Mouse (Mus musculus): ENCODE measurements around the gene Sh3glb2. TPM values are rescaled to one million over a fixed set of nuclear protein-coding genes. Genes with fewer than 3 reads are reported as not detected.

The Sh3glb2 gene
- total RNA-seq, 1 experiment from 2014 or later = 31.5 TPM

DNA sequence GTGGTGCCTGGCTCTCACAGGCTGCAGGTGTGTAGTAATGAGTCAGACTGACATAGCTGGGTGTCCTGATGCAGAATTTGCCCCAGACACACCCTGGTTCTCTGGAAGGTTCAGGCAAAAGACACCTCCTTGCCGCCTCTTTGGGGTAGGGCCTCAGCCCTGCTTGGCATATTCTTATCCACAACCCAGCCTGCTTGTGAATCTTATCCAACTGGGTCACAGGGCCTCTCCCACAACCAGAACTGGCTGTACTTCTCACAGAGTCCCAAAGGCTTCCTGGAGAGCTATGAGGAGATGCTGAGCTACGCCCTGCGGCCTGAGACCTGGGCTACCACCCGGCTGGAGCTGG lies 22.2 kb upstream of the Sh3glb2 start:
- ATAC-seq (replicated peaks; ENCODE audit: low read depth, poor library complexity, severe bottlenecking) = no peak

DNA sequence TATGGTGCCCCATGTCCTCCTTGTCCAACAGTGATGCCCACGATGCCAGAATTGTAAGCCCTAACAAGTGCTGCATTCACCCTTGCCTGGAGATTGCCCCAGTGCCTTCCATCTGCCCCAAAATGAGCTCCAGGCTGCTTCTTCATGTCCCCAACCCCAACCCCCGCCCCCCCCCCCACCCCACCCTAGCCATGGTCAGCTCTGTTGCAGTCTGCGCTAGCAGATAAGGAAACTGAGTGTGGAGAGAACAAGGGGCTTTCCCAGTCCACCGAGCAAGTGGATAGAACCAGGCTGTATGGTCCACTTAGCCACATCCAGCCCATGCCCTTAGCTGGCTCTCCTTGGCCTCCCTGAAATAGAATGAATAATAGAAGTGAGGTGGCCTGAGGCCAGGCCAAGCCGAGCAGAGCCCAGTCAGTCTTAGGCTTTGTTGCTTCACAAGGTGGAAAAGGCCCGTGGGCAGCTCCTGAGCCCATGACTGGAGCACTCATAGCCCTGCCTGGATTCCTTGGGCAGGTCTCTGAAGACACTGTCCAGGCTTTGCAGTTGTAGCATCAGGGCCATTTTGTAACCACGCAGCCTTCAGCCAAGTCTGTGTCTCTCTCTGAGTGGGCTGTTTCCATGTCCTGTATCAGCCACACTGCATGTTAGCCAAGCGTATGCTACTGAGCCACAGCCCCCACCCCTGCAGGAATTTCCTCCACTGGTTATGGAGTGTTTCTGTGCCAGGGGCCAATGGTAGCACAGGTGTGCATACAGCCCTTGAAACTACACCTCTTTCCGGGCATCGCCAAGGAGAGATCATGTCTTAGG lies 21.6 kb upstream of the Sh3glb2 start:
- no peak for ATAC-seq (replicated peaks; ENCODE audit: low read depth, poor library complexity, severe bottlenecking)

DNA sequence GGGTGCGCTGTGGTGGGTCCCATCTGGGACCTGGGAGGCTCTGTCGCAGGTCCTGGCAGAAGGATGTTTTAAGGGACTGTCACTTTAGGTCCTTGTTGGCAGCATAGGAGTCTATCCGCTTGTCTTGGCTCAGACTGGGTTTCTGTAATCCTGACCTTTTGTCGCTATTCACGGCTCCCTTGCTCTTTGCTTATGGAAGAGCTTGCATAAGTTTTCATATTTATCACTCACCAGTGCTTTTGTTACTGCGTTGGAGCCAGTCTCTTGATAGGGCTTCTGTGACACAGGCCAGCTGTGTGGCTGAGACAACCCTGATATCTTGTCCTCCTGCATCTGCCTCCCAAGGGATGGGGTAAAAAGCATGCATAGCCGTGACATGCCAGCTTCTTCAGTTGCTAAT lies 20.2 kb upstream of the Sh3glb2 start:
- no peak for ATAC-seq (replicated peaks; ENCODE audit: low read depth, poor library complexity, severe bottlenecking)

DNA sequence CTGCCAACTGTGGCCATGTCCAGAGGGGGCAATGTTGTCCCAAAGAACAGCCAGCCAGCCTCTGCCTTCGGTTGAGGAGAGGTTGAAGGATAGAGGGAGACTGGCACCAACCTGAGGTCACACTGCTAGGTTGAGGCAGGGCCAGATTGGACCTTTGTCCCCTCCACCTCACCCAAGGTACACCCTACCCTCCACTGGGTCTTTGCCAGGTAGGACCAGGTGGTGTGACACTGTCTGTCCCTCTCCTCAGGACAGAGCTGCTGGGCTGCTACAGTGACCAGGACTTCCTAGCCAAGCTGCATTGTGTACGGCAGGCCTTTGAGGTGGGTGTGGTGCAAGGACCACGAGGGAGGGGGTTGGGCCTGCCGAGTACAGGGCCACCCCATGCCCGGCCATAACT lies 18.6 kb upstream of the Sh3glb2 start:
- no peak for ATAC-seq (replicated peaks; ENCODE audit: low read depth, poor library complexity, severe bottlenecking)

DNA sequence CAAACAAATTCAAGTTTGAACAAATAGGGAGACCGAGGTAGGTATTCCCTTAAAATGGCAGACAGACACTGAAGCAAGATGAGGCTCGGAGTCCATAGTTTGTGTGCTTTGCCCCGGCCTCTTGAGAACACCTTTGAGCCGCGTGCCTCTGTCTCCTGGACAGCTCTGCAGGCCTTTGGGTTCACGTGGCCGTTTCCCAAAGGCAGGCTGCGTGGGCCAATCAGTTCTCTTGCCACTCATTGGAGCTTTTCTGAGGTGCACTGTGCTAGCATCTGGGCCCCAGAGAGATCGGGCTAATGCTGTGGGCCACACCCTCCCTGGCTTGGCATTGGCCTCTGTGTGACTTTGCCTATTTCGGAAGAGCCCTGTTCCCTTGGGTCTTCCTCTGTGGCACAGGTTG lies 16.8 kb upstream of the Sh3glb2 start:
- no peak for ATAC-seq (replicated peaks; ENCODE audit: low read depth, poor library complexity, severe bottlenecking)

DNA sequence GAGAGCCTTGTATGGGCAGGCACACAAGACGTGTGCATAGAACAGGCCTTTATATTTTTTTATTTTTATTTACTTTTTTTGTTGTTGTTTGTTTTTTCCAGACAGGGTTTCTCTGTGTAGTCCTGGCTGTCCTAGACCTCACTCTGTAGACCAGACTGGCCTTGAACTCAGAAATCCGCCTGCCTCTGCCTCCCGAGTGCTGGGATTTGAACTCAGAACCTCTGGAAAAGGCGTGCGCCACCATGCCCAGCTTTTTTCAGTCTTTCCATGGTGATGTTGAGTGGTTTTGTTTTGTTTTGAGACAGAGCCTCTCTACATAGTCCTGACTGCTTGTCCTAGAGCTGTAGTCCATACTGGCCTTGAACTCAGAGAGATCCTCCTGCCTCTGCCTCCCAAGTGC lies 13.6 kb upstream of the Sh3glb2 start:
- ATAC-seq (replicated peaks; ENCODE audit: low read depth, poor library complexity, severe bottlenecking) = no peak

DNA sequence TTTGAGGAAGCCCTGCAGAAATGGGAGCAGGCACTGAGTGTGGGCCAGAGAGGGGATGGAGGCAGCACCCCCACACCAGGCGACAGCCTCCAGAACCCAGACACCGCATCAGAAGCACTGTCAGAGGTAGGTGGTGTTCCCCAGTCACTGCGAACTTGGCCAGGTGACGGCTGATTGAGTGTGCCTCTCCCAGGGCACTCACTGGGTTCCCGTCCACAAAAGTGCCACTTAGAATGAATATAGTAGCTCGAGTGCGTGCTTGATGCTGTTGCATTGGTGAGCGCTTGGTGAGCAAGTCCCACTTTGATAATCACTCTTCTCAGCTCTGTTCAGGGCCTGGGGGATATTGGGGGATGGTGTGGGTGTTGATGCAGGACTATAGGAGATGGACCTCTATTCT lies 12.4 kb upstream of the Sh3glb2 start:
- ATAC-seq (replicated peaks; ENCODE audit: low read depth, poor library complexity, severe bottlenecking) = no peak

DNA sequence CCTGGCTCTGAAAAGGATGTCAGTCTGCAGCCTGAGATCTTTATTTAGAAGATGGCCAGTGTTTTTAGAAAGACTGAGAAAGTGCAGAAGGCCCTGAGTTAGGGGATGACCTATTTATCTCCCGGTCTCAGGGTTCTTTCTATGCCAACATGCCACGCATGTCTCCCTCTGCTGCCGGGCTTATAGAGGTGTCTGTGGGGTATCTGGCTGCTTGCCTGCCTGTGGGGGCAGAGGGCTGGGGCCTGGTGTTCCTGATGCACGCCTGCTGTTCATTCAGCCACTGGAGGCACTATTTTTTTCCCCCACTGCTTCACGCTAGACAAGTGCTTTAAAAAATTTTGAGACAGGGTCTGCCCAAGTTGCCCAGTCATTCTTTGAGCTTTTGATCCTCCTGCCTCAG lies 7.1 kb upstream of the Sh3glb2 start:
- no peak for ATAC-seq (replicated peaks; ENCODE audit: low read depth, poor library complexity, severe bottlenecking)

DNA sequence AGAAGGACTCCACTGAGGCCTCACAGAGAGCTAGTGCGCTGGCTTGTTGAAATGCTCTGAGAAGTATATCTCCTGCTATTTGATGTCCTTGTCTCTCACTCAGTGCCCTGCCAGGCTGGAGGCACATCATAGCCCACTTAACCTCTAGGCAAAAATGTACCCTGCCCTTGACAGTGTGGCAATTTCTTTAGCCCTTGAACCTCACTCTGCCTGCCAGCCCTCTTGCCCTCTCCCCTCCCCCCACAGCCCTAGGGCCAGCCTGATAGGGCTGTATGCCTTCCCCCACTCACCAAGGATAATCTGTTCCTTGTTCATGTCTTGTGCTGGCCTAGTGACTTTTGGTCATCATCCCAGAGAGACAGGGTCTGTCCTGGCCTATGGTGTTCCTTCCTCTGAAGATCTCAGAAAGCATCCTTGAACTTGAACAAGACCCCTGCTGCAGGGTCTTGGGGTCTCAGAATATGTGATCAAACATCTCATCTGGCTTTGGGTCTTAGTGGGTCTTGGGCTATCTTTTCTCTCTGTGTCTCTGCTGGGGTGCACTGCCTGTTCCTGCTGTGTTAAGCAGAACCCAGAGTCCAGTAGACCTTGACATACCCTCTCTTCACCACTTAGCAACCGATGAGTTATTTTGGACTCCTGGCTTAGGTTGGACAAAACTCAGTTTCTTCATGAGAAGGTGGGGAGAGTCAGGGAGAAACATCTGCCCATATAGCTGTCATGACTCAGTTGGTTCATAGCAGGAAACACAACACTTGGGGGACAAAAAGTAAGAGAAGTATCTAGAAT lies 6.3 kb upstream of the Sh3glb2 start:
- ATAC-seq (replicated peaks; ENCODE audit: low read depth, poor library complexity, severe bottlenecking) = no peak

DNA sequence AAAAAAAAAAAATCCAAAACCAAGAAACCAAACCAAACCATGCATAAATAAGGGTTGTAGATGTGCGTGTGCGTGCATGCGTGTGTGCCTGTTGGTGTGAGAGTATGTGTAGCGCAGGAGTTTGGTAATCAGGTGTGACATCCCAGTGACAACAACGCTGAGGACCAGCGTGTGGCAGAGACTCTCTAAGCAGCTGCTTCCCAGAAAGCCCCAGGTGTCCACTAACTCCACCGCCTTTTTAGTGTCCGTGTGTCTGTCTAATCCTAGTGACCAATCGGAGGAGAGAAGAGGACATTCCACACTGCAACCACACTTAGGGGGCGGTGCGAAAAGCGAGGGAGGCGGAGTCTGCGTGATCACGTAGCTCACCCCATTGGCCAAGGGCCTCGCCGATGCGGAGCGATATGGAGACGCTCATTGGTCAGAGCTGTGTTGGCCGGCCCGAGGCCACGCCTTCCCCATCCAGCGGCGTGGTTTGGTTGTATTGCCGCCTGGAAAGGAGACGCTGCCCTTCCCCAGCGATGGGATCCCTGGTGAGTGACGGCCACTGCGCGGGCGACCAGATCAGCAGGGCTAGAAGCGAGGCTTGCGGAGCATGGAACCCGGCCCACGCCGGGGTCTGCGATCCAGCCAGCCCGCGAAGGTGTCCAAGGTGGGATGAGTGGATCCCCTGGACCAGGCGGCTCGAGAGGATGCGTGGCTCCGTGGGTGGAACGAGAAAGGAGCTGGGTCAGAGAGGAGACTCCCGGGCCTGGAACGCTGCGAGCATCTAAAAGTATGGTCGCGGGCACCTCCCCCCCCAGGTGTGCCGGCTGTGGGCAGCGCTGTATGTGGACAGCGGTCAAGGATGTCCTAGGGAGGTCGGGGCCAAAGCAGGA lies 4.9 kb upstream of the Sh3glb2 start, which contains the start of gene Miga2:
Miga2 (plus strand) TSS at position 461 of the 878 bp plus-strand sequence.
- ATAC-seq (replicated peaks; ENCODE audit: low read depth, poor library complexity, severe bottlenecking) = peak; percentile 97

DNA sequence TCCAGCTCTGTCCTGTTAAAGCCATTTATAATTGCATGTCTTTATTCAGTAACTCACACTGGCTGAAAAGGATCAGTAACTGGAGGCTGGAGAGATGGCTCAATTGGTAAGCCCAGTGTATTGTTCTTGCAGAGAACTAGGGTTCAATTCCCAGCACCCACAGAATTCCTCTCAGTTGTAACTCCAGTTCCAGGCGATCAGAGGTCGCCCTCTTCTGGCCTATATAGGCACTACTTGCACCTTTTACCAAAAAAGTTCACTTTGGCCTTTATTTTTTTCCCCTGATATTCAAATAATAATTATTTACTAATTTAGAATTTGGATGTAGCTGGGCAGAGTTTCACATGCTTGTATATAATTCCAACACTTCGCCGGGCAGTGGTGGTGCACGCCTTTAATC lies 3.7 kb upstream of the Sh3glb2 start:
- ATAC-seq (replicated peaks; ENCODE audit: low read depth, poor library complexity, severe bottlenecking) = no peak

DNA sequence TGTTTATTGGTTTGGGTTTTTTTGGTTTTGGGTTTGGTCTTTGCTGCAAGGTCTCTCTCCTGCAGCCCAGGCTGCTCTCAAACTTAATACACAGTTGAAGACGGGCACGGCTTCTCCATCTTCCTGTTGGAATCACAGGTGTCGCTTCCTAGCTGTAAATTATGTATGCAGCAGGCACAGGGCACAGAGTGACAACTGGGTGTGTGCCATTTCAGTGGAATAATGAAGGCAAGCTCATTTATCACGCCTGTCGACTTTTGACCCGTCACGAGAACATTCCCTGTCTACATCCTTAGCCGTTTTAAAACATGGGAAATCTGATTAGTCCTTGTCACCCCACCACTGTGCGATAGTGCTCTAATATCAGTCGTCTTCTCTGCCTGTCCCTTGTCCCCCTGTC lies 1.5 kb upstream of the Sh3glb2 start:
- no peak for ATAC-seq (replicated peaks; ENCODE audit: low read depth, poor library complexity, severe bottlenecking)

DNA sequence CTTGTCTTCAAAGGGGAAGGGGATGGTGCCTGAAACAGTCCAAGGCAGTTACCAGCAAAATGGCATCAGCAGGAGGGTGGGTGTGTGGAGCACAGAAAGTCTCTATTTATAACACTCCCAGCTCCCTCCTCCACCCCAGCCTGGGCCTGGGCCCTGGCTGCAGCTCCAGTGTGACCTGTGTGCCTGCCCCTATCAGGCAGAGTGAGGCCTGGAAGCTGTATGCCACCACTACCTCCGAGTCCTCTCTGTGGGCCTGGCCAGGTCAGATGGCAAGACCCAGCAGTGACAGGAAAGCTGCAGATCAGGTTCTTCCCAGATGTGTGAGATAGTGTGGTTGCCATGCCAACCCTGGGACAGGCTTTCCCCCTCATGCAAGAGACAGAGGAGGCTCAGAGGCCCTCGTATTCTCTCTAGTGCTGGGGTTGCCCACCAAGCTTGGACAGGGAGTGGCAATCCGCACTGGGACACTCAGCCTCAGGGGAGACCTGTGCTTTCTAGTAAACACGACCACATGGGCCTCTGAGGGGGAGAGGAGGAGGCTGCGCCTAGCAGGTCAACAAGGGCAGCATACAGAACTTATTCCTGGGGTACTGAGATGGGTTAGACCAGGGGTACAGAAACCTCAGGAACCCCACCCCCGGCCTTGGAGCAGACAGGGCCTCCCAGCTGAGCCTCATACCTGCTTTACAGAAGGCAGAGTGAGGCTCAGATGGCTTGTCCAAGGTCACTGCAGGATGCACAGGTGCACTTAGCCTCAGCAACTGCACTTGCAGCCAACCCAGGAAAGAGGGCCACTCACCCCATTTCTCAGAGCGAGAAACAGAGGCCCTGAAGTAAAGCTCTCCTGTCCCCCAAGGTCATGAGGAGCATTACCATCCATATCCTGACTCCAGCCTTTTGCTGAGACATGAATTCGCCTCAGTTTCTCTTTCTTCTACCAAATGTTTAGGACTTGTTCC lies 1.3 kb downstream of the Sh3glb2 start:
- no peak; the same call in 1 of the 2 replicates for ATAC-seq (replicated peaks; ENCODE audit: low read depth, poor library complexity, severe bottlenecking)

DNA sequence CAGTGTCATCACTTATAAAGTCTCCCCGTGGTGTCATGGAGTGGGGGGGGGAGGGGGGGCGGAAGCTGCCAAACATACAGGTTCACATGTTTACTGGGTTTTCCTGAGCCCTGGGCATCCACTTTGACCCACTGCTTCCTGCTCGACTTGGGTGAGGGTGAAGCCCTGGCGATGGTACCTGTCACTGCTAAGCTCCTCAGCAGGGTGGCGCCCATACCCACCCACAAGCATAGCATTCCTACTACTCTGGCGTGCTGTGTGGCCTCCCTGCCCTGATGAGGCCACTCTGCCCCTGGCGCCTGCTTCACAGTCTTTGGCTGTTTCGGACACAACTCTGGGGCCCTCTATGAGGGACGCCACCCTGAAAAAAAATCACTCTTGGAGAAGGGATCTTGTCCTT lies 2.2 kb downstream of the Sh3glb2 start:
- no peak for ATAC-seq (replicated peaks; ENCODE audit: low read depth, poor library complexity, severe bottlenecking)

DNA sequence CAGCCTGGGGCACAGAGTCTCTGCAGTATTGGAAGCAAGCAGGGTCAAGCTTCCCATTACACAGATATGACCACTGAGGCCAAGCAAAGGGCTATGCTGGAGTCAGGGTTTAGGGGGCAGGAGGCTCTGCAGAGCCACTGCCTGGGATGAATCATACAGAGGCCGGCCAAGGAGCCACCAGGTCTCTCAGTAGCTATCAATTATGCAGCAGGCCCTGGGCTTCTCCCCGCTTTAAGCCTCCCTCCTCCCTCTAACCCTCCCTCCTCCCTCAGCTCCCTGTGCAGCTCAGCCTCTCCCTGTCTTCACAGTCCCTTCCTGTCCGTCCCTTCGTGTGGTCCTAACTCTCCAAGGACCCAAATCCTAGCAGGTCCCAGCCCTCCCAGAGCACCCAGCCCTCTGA lies 2.9 kb downstream of the Sh3glb2 start:
- ATAC-seq (replicated peaks; ENCODE audit: low read depth, poor library complexity, severe bottlenecking) = no peak

DNA sequence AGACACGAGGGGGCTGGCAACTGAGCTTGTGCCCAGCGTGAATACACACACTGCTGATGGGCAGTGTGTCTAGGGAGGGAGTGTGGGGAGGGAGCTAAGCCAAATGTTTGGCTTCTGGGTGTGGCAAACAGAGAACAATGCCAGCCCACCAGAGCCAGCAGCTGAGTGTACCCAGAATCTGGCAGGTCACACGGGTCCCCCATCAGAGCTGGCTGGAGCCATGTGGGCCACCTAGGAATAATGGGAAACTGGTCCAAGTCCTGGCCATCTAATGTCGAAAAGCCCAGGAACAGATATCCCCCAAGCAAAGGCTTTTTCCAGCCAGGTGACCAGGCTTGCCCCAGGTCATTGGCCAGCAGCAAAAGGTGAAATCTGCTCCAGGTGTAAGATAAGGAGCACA lies 3.3 kb downstream of the Sh3glb2 start:
- ATAC-seq (replicated peaks; ENCODE audit: low read depth, poor library complexity, severe bottlenecking) = no peak

DNA sequence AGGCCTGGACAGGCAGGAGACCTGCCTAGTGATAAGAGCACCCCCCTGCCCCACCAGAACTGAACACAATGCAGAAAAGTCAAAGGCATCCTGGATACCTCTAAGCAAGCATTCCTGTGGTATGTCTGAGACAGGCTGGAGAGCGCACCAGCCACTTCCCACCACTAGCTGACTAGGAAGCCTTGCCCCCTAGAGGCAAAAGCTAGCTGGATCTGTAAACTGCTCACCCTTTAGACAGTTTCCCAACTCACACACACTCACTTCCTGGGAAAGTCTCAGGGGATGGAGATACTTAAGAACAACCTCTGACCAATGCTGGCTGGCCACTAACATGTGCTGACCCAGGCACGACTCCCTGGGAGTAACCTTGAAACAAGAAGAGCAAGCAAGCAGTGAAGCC lies 8.0 kb downstream of the Sh3glb2 start:
- peak; percentile 55; the same call in 1 of the 2 replicates for ATAC-seq (replicated peaks; ENCODE audit: low read depth, poor library complexity, severe bottlenecking)

DNA sequence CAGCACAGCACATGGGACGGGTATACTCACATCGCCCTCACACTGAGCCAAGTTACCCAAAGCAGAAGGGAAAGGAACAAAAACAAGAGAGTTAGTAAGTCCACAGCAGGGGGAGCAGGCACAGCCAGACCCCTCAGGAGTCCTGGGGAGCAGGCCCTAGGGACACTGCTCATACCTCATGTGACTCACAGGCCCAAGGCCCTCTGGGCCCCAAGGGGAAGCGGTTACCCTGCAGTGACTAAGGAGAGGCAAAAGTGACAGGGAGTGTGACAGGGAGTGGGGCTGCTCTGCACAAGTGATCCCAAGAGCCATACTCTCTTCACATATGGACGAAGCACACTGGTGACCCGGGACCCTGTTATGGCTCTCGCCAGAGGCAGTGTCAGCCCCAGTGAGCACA lies 9.9 kb downstream of the Sh3glb2 start:
- no peak for ATAC-seq (replicated peaks; ENCODE audit: low read depth, poor library complexity, severe bottlenecking)

DNA sequence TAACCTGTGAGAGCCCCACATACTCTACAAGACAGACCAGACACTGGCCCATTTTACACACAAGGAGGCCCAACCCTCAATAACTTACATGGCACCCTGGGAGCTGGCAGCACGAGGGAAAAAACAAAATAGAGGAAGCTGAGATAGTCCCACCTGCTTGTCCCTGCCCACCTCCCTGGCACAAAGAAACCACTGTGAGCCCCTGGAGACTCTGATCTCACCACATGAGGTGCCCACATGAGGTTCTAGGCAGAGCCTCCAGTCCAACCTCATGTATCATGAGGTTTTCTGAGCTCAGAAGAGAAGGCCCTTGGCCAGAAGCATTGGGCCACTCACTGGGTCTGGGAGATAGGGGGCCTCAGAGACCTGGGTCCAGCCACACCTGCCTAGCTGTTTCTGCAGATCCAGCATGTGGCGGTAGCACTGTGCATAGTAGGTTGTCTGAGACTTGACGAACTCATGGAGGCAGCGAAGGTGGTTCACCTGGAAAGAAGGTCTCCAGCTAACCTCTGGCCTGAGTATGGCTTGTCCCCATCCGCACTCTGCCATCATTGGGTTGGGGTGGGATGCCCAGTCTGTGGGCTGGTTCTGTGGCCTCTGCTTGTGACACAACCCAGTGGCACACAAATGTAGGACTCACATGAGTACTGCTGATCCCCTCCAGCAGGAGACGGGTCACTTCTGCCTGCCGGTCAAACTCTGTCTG lies 13.0 kb downstream of the Sh3glb2 start:
- no peak for ATAC-seq (replicated peaks; ENCODE audit: low read depth, poor library complexity, severe bottlenecking)

All from common myeloid progenitor, adult 5-6 weeks (primary cell).